Mouse (Mus musculus) embryonic facial prominence, embryonic 14.5 days (tissue): ENCODE measurements around the gene Vangl1. TPM values are rescaled to one million over a fixed set of nuclear protein-coding genes. Genes with fewer than 3 reads are reported as not detected.

Experiments used
- ATAC-seq: fragments of 200-750 bp; cut with Nextera tagmentation; 2 replicates; pipeline ENCODE4 v1.8.0; 2017; ENCODE audit warnings: low read depth, moderate number of reproducible peaks, moderate TSS enrichment
- DNase-seq: peaks from one replicate; pipeline ENCODE4 v3.0.0-alpha.2; 2015; ENCODE audit warnings: low spot score
- H3K27ac ChIP-seq: fragments of 300-500 bp; sonication (generic); replicated peaks from 2 replicates; pipeline ENCODE4 v1.5.1; 2014; ENCODE audit warnings: low read depth, mild to moderate bottlenecking, low read length, moderate library complexity
- H3K27me3 ChIP-seq: fragments of 300-500 bp; sonication (generic); replicated peaks from 2 replicates; pipeline ENCODE4 v1.6.1; 2014; ENCODE audit warnings: low read length; ENCODE audit not compliant: control insufficient read depth, insufficient read depth
- H3K36me3 ChIP-seq: fragments of 300-500 bp; sonication (generic); 2 replicates; pipeline ENCODE4 v1.6.1; 2014; ENCODE audit warnings: low read length, mixed read lengths; ENCODE audit not compliant: control insufficient read depth, insufficient read depth
- H3K4me1 ChIP-seq: fragments of 300-500 bp; sonication (generic); 2 replicates; pipeline ENCODE4 v1.6.1; 2014; ENCODE audit warnings: antibody characterized with exemption, low read length; ENCODE audit not compliant: control insufficient read depth, insufficient read depth
- H3K4me2 ChIP-seq: fragments of 300-500 bp; sonication (generic); 2 replicates; pipeline ENCODE4 v1.6.1; 2014; ENCODE audit warnings: low read depth, mild to moderate bottlenecking, low read length, moderate library complexity, mixed read lengths
- H3K4me3 ChIP-seq: fragments of 300-500 bp; sonication (generic); 2 replicates; pipeline ENCODE4 v1.5.1; 2014; ENCODE audit warnings: low read depth, mild to moderate bottlenecking, low read length
- H3K9ac ChIP-seq: fragments of 300-500 bp; sonication (generic); 2 replicates; pipeline ENCODE4 v1.6.1; 2014; ENCODE audit warnings: low read depth, mild to moderate bottlenecking, low read length, moderate library complexity, mixed read lengths
- H3K9me3 ChIP-seq: fragments of 300-500 bp; sonication (generic); 2 replicates; pipeline ENCODE4 v1.6.1; 2016; ENCODE audit warnings: low read length; ENCODE audit not compliant: control insufficient read depth
- WGBS: fragments of 180-500 bp; shearing (Covaris S2); extraction: QIAGEN DNeasy Blood & Tissue Kit; methylation state at CpG from one replicate; pipeline ENCODE4 v1.1.7; 2014; 5-methylcytosine and 5-hydroxymethylcytosine counted together
- polyA plus RNA-seq: library from polyadenylated mRNA; unstranded; fragments of >200 nt; fragmentation: Nextera tagmentation; extraction: Ambion mirVana; gene quantifications from 2 replicates; pipeline ENCODE4 v1.2.1, GENCODE M21; 2014

Vangl1 gene
- polyA plus RNA-seq, 1 experiment from 2014 or later = 20.8 TPM

GRCm38 (mm10) chr3:102188972-102189371 lies 15.5 kb downstream of the Vangl1 start:
- H3K4me1 ChIP-seq = peaks cover 44% of the 10 kb centered on the region
- H3K9ac ChIP-seq = no peak overlapping the region
- H3K27ac ChIP-seq = no peak overlapping the region
- ATAC-seq = no peak
- no peak overlapping the region for H3K4me2 ChIP-seq
- no peaks in the 10 kb centered on the region for H3K27me3 ChIP-seq
- H3K4me3 ChIP-seq = no peak overlapping the region
- WGBS = 32% methylated on average over 6 of the region's 6 CpGs
- DNase-seq = no peak
- H3K9me3 ChIP-seq = no peaks in the 10 kb centered on the region
- peaks cover 28% of the 10 kb centered on the region for H3K36me3 ChIP-seq

GRCm38 (mm10) chr3:102187401-102187800 lies 17.1 kb downstream of the Vangl1 start:
- Histone ChIP-seq H3K9me3 (no peaks in the 10 kb centered on the region), H3K36me3 (peaks cover 40% of the 10 kb centered on the region), H3K4me2 (no peak overlapping the region), H3K27ac (peak overlapping the region; percentile 18; the same call in 1 of the 2 replicates), H3K4me1 (peaks cover 30% of the 10 kb centered on the region), H3K4me3 (no peak overlapping the region), H3K27me3 (no peaks in the 10 kb centered on the region), H3K9ac (no peak overlapping the region)
- DNase-seq (no peak), ATAC-seq (no peak)
- 46% methylated on average over 4 of the region's 4 CpGs for WGBS

DNA sequence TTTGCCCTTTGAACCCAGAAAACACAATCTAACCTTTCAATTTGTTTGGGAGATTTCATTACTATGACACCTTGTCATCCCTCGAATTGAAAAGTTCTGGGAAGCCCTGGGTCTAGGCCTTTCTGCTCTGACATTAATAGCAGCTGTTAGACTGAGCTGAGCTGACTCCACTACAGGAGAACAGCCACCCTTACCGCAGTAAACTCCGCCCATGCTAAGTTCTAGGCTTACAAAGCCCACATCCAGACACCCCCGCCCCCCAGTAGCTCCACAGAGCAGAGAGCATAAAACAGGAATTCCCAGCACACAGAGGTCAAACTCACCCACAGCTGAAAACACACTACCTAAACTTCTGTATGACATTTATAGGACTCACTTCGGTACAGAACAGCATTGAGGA lies 19.8 kb downstream of the Vangl1 start:
- Histone ChIP-seq H3K27ac (no peak overlapping the region), H3K4me3 (no peak overlapping the region), H3K4me2 (no peak overlapping the region), H3K27me3 (no peaks in the 10 kb centered on the region), H3K36me3 (peaks cover 49% of the 10 kb centered on the region), H3K9me3 (no peaks in the 10 kb centered on the region), H3K9ac (no peak overlapping the region), H3K4me1 (peaks cover 23% of the 10 kb centered on the region)
- DNase-seq (peak; percentile 68), ATAC-seq (0 out of 2 replicates have a peak, but pooled peaks have one; percentile 64)
- WGBS = 35% methylated on average over 5 of the region's 5 CpGs

GRCm38 (mm10) chr3:102182601-102183000 lies 21.9 kb downstream of the Vangl1 start:
- 85% methylated on average over 2 of the region's 2 CpGs for WGBS
- DNase-seq = no peak
- Histone ChIP-seq H3K36me3 (peaks cover 33% of the 10 kb centered on the region), H3K27me3 (no peaks in the 10 kb centered on the region), H3K4me2 (no peak overlapping the region), H3K9me3 (no peaks in the 10 kb centered on the region), H3K4me1 (peaks cover 9% of the 10 kb centered on the region; the same call in 1 of the 2 replicates), H3K9ac (no peak overlapping the region), H3K4me3 (no peak overlapping the region), H3K27ac (no peak overlapping the region)
- ATAC-seq = no peak

- DNase-seq (no peak), ATAC-seq (no peak)
- Histone ChIP-seq H3K4me1 (peaks cover 4% of the 10 kb centered on the region), H3K27ac (no peak overlapping the region), H3K4me3 (no peak overlapping the region), H3K4me2 (no peak overlapping the region), H3K27me3 (no peaks in the 10 kb centered on the region), H3K9ac (no peak overlapping the region), H3K36me3 (peaks cover 29% of the 10 kb centered on the region), H3K9me3 (no peaks in the 10 kb centered on the region)
- 96% methylated on average over 4 of the region's 4 CpGs for WGBS
Measured at GRCm38 (mm10) chr3:102181191-102181590, 23.3 kb downstream of the Vangl1 start.

DNA sequence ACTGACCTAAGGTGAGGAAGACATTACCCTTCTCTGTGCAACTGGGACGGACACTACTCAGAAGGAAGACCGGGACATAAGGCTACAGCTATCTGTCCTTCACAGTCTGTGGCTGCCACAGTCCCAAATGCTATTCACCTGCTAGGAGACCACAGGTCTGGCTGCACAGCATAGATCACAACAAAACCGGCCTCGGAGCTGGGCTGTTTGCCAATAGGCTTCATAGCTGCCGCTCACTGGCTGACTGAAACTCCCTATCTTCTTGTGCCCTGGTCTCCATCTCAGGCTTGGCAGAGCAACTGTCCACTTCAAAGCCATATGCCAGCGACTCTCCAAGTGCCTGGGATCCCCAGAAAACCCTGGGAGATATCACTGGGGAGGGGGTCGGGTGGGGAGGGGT lies 23.7 kb downstream of the Vangl1 start:
- Histone ChIP-seq H3K9me3 (no peaks in the 10 kb centered on the region), H3K36me3 (peaks cover 29% of the 10 kb centered on the region), H3K27me3 (no peaks in the 10 kb centered on the region), H3K4me1 (peaks cover 9% of the 10 kb centered on the region), H3K4me2 (no peak overlapping the region), H3K4me3 (no peak overlapping the region), H3K9ac (no peak overlapping the region), H3K27ac (no peak overlapping the region)
- DNase-seq (no peak), ATAC-seq (no peak)
- 79% methylated on average over 7 of the region's 7 CpGs for WGBS

GRCm38 (mm10) chr3:102179869-102180268 lies 24.6 kb downstream of the Vangl1 start:
- Histone ChIP-seq H3K9me3 (no peaks in the 10 kb centered on the region), H3K4me1 (peaks cover 11% of the 10 kb centered on the region), H3K4me2 (no peak overlapping the region), H3K27me3 (no peaks in the 10 kb centered on the region), H3K9ac (no peak overlapping the region), H3K36me3 (peaks cover 29% of the 10 kb centered on the region), H3K27ac (no peak overlapping the region), H3K4me3 (no peak overlapping the region)
- 79% methylated on average over 4 of the region's 4 CpGs for WGBS
- ATAC-seq (no peak), DNase-seq (no peak)

- Histone ChIP-seq H3K4me1 (peaks cover 11% of the 10 kb centered on the region), H3K27me3 (no peaks in the 10 kb centered on the region), H3K9ac (no peak overlapping the region), H3K36me3 (peaks cover 18% of the 10 kb centered on the region), H3K4me2 (no peak overlapping the region), H3K4me3 (no peak overlapping the region), H3K9me3 (no peaks in the 10 kb centered on the region), H3K27ac (no peak overlapping the region)
- 88% methylated on average over 12 of the region's 12 CpGs for WGBS
- ATAC-seq (no peak), DNase-seq (no peak)
Measured at GRCm38 (mm10) chr3:102177837-102178615, 26.5 kb downstream of the Vangl1 start.

GRCm38 (mm10) chr3:102176116-102176515 lies 28.4 kb downstream of the Vangl1 start:
- H3K27me3 ChIP-seq = no peaks in the 10 kb centered on the region
- 36% methylated on average over 5 of the region's 5 CpGs for WGBS
- H3K4me2 ChIP-seq = peak overlapping the region; percentile 2; the same call in 1 of the 2 replicates
- H3K36me3 ChIP-seq = no peaks in the 10 kb centered on the region
- H3K27ac ChIP-seq = peak overlapping the region; percentile 63; the same call in 1 of the 2 replicates
- H3K4me3 ChIP-seq = no peak overlapping the region
- ATAC-seq (peak; percentile 55; the same call in 1 of the 2 replicates), DNase-seq (peak; percentile 56)
- no peak overlapping the region for H3K9ac ChIP-seq
- peaks cover 11% of the 10 kb centered on the region for H3K4me1 ChIP-seq
- H3K9me3 ChIP-seq = no peaks in the 10 kb centered on the region
